ENCODE assay signal across 8 mouse cellular contexts in the genomic region with DNA sequence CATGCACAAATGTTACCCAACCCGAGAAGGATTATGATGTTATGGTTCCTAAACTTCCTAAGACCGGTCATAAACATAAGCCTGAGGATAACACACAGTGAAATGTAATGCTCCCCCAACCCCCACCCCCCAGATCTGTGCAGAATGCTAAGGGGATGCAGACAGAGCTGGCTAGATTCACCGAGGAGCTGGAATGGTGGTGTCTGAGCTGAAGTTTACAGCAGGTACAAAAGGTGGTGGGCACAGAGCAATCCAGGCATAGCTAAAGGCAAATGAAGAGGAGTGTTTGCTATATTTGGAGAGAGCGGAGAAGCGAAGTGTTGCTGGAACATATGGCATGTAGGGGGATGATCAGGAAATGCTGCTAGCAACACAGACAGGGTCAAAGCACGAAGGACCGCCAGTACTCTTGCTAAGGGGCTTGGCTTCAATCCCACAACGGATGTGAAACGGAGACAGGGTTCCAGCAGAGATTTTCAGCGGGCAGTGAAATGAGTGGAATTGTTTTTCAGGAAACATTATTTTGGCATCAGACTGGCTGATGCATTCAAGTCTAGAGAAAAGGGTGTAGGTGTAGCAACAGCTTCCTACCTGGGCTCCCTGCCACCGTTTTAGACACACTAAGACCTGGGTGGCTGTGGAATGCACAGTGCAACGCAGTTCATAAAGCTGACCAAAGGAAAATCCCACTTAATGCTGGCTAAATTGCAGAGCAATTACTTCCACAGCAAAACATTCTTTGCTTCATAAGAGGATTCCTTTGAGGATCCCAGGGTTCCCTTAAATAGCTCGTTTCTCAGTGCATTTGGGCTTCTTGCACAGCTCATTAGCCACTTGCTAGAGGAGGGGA.
DNase-seq lines count a peak whose midpoint lies in the region; ATAC-seq lines count a peak whose summit lies in the region.

No protein-coding gene starts in this region.

- peak overlapping the region; percentile 8; the same call in 1 of the 2 replicates for H3K4me2 ChIP-seq in heart, embryonic 15.5 days
- peak overlapping the region; percentile 35 for H3K4me2 ChIP-seq in forebrain, embryonic 13.5 days

- WGBS in heart, embryonic 15.5 days: 43% methylated on average over 13 of the region's 13 CpGs
- 70% methylated on average over 13 of the region's 13 CpGs for WGBS in heart, embryonic 10.5 days
- WGBS in forebrain, embryonic 13.5 days: 28% methylated on average over 13 of the region's 13 CpGs

- peaks cover 3% of the 10 kb centered on the region for H3K4me1 ChIP-seq in heart, embryonic 15.5 days (replicated peaks)
- no peaks in the 10 kb centered on the region for H3K4me1 ChIP-seq in heart, embryonic 10.5 days
- peaks cover 9% of the 10 kb centered on the region for H3K4me1 ChIP-seq in forebrain, embryonic 13.5 days

- H3K9ac ChIP-seq in heart, embryonic 15.5 days: no peak overlapping the region
- H3K9ac ChIP-seq in forebrain, embryonic 13.5 days: no peak overlapping the region

- no peaks in the 10 kb centered on the region for H3K9me3 ChIP-seq in heart, embryonic 15.5 days (replicated peaks)
- no peaks in the 10 kb centered on the region for H3K9me3 ChIP-seq in heart, embryonic 10.5 days
- no peaks in the 10 kb centered on the region for H3K9me3 ChIP-seq in forebrain, embryonic 13.5 days (replicated peaks)

- no peak overlapping the region for H3K4me3 ChIP-seq in heart, embryonic 15.5 days
- no peak overlapping the region for H3K4me3 ChIP-seq in heart, embryonic 10.5 days
- no peak overlapping the region for H3K4me3 ChIP-seq in forebrain, embryonic 13.5 days

- peak overlapping the region; percentile 38; the same call in 1 of the 2 replicates for H3K27ac ChIP-seq in heart, embryonic 15.5 days
- H3K27ac ChIP-seq in heart, embryonic 10.5 days: no peak overlapping the region
- H3K27ac ChIP-seq in forebrain, embryonic 13.5 days: 0 out of 2 replicates have a peak overlapping the region, but pooled peaks have one; percentile 10

- no peak for DNase-seq in heart, embryonic 10.5 days (ENCODE audit: low spot score)
- peak; percentile 93 for DNase-seq in brain, adult 2 months (ENCODE audit: low read depth, low spot score)
- DNase-seq in layer of hippocampus, postnatal 10 days (ENCODE audit: low spot score in 2 of 2): peak; percentile 13 to 24
- DNase-seq in right cerebral cortex, adult 2 months (ENCODE audit: low spot score in 2 of 2): peak; percentile 53 to 76
- no peak for DNase-seq in thymus, postnatal 0 days (ENCODE audit: low spot score)
- no peak for DNase-seq in adrenal gland, postnatal 4 days (ENCODE audit: low spot score in 2 of 2)

- no peaks in the 10 kb centered on the region for H3K27me3 ChIP-seq in heart, embryonic 15.5 days
- H3K27me3 ChIP-seq in heart, embryonic 10.5 days (ENCODE audit: insufficient read depth, poor library complexity, severe bottlenecking): no peaks in the 10 kb centered on the region
- no peaks in the 10 kb centered on the region for H3K27me3 ChIP-seq in forebrain, embryonic 13.5 days

- peak; percentile 39; the same call in 1 of the 2 replicates for ATAC-seq in heart, embryonic 15.5 days (replicated peaks; ENCODE audit: insufficient number of reproducible peaks, insufficient read depth, low FRiP score, low read depth)
- ATAC-seq in forebrain, embryonic 13.5 days: peak; percentile 89

- no peaks in the 10 kb centered on the region for H3K36me3 ChIP-seq in heart, embryonic 15.5 days
- H3K36me3 ChIP-seq in heart, embryonic 10.5 days: no peaks in the 10 kb centered on the region
- H3K36me3 ChIP-seq in forebrain, embryonic 13.5 days (ENCODE audit: poor library complexity, severe bottlenecking): no peaks in the 10 kb centered on the region

Comparison
In these comparisons a context has a peak if more than half of its experiments do, and no peak if none do; other contexts are left out.
1. DNase-seq: peak in brain, adult 2 months (single experiment), layer of hippocampus, postnatal 10 days (2 of 2) and right cerebral cortex, adult 2 months (2 of 2); none in heart, embryonic 10.5 days (single experiment), thymus, postnatal 0 days (single experiment) and adrenal gland, postnatal 4 days (0 of 2).